Mouse (Mus musculus): ENCODE measurements at regions not wholly inside any gene's neighbourhood (a gene's known extent, or its start where the extent isn't known, plus 50 kb on each side); places are given as distances from the start of the nearest gene placed in this dataset.
A peak's percentile ranks its signal among the peaks of the same experiment; 100 is the strongest.

DNA sequence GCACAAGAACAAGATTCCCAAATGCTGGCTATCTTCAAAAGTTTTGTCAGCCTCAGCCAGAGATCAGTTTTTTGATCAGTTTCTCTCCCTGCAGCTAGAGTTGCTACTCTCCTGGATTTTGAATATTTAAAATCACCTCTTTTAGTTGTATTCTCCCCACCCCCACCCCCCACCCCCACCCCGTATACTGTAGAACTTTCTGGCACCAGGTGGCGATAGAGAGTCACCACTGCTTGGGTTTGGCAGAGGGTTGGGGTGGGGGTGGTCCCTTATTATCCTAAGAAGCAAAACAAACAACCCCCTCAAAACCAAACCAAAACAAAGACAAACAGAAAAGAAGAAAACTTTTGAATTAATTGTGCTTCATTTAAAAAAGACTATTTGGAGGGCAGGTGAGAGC lies 122.0 kb downstream of the Dkk1 start:
- Histone ChIP-seq H3K4me2 (ENCODE audit: low read length) (peak overlapping the region; percentile 24), H3K27ac (replicated peaks in 1 of 2; ENCODE audit: control insufficient read depth in 1 of 2, insufficient read depth in 1 of 2, low read depth in 2 of 2, low read length in 2 of 2) (no peak overlapping the region), H3K4me1 (ENCODE audit: control insufficient read depth in 2 of 2, insufficient read depth in 2 of 2, low read length in 2 of 2) (peaks cover 0 to 5% of the 10 kb centered on the region in 2 experiments; a peak in 1 of 4 replicates), H3K27me3 (ENCODE audit: control insufficient read depth, insufficient read depth, low read length) (no peaks in the 10 kb centered on the region), H3K36me3 (ENCODE audit: control insufficient read depth, insufficient read depth, low read length) (no peaks in the 10 kb centered on the region), H3K9me3 (ENCODE audit: control insufficient read depth, low read length) (no peaks in the 10 kb centered on the region), H3K9ac (ENCODE audit: low read length) (no peak overlapping the region), H3K4me3 (ENCODE audit: control insufficient read depth in 1 of 2, insufficient read depth in 1 of 2, low read depth in 1 of 2, low read length in 2 of 2) (no peak overlapping the region)
- no peak for ATAC-seq (ENCODE audit: insufficient number of reproducible peaks, insufficient read depth, low FRiP score, low read depth)
- WGBS, result 3% methylated on average over 2 of the region's 2 CpGs

DNA sequence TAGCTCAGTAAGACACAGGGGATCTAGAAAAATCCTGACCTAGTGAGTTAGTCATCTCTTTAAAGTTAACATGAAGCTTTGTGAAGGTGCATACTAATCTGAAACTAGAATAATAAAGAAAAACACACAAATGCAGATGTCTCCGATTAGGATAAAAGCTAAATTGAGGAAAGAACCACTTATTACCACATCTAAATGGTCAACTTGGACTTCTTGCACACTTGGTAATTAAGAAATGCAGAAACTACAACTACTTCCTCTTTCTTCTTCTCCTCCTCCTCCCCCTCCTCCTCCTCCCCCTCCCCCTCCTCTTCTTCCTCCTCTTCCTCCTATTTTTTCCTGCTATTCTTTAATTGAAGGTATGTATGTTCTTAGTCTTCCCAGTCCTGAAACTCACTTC lies 116.3 kb downstream of the Dkk1 start:
- H3K9me3 ChIP-seq (ENCODE audit: control insufficient read depth, low read length), result no peaks in the 10 kb centered on the region
- no peak overlapping the region for H3K4me3 ChIP-seq (ENCODE audit: control insufficient read depth in 1 of 2, insufficient read depth in 1 of 2, low read depth in 1 of 2, low read length in 2 of 2)
- no peaks in the 10 kb centered on the region for H3K4me1 ChIP-seq (ENCODE audit: control insufficient read depth in 2 of 2, insufficient read depth in 2 of 2, low read length in 2 of 2)
- no peak overlapping the region for H3K4me2 ChIP-seq (ENCODE audit: low read length)
- no peak overlapping the region for H3K27ac ChIP-seq (replicated peaks in 1 of 2; ENCODE audit: control insufficient read depth in 1 of 2, insufficient read depth in 1 of 2, low read depth in 2 of 2, low read length in 2 of 2)
- no peak overlapping the region for H3K9ac ChIP-seq (ENCODE audit: low read length)
- WGBS, result 88% methylated on average over 1 of the region's 1 CpGs
- H3K36me3 ChIP-seq (ENCODE audit: control insufficient read depth, insufficient read depth, low read length), result no peaks in the 10 kb centered on the region
- no peak for ATAC-seq (ENCODE audit: insufficient number of reproducible peaks, insufficient read depth, low FRiP score, low read depth)
- no peaks in the 10 kb centered on the region for H3K27me3 ChIP-seq (ENCODE audit: control insufficient read depth, insufficient read depth, low read length)

DNA sequence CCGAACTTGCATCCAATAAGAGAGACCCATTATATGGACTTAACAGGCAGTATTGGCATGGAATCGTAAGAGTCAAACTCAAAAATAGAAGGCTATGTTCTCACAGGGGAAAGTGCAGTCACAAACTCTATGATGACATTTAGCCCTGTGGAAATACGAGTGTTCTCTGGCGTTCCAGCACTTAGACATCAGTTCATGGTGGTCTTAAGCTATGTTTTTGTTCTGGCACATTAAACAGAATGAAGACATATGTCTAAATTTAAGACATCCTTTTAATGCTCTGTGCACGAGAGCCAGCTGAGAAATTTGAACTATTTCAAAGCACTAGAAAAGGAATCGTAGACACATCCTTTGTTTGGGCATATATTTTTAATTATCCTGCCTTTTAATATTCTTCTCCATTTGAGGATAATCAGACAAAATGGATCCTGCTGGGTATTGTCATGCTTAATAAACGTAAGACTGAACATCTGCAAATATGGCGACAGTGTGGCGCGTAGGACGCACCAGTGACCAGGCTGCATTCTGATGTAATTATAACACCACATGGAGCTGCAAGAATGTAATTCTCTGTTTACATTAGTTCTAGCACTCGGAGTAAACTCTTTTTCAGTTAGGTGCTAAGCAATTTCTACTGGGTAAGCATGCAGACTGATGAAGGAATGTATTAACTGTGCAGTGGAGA lies 114.3 kb downstream of the Dkk1 start:
- Histone ChIP-seq H3K27ac (replicated peaks in 1 of 2; ENCODE audit: control insufficient read depth in 1 of 2, insufficient read depth in 1 of 2, low read depth in 2 of 2, low read length in 2 of 2) (no peak overlapping the region), H3K4me2 (ENCODE audit: low read length) (no peak overlapping the region), H3K4me3 (ENCODE audit: control insufficient read depth in 1 of 2, insufficient read depth in 1 of 2, low read depth in 1 of 2, low read length in 2 of 2) (no peak overlapping the region), H3K4me1 (ENCODE audit: control insufficient read depth in 2 of 2, insufficient read depth in 2 of 2, low read length in 2 of 2) (no peaks in the 10 kb centered on the region), H3K9me3 (ENCODE audit: control insufficient read depth, low read length) (no peaks in the 10 kb centered on the region), H3K9ac (ENCODE audit: low read length) (no peak overlapping the region), H3K36me3 (ENCODE audit: control insufficient read depth, insufficient read depth, low read length) (no peaks in the 10 kb centered on the region), H3K27me3 (ENCODE audit: control insufficient read depth, insufficient read depth, low read length) (no peaks in the 10 kb centered on the region)
- 82% methylated on average over 12 of the region's 12 CpGs for WGBS
- ATAC-seq (ENCODE audit: insufficient number of reproducible peaks, insufficient read depth, low FRiP score, low read depth), result no peak

DNA sequence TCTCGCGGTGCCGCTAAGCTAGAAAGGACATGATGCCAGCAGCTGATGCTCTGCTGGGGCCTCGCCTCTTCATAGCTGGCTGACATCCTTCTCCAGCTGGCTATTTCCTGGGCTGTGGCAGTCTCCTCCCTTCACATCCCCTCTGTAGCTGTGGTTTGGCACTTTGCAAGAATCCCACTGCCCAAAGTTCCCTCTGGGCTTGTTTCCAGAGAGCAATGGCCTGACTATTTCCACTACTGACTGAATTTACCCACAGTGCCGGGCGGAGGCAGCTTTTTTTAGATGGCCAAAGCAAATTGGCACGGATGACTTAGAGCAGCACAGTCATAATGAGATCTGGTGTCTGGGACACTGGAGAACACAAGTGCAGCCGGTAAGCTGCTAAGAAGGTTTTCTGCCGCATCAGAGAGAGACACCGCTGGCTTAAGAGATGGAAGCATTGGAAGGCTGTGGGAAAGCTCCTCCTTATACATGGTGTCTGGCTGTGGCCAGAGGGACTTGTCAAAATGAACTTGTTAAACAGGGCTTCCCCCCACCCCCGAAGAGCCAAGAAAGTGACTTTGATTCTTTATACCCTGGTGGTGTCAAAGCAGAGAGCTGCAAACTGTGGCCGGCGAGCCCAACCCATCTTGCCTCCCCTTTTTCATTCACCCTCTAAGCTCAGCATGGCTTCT lies 98.5 kb downstream of the Dkk1 start:
- H3K4me2 ChIP-seq (ENCODE audit: low read length), result no peak overlapping the region
- H3K27me3 ChIP-seq (ENCODE audit: control insufficient read depth, insufficient read depth, low read length), result no peaks in the 10 kb centered on the region
- H3K4me1 ChIP-seq (ENCODE audit: control insufficient read depth in 2 of 2, insufficient read depth in 2 of 2, low read length in 2 of 2), result no peaks in the 10 kb centered on the region
- H3K4me3 ChIP-seq (ENCODE audit: control insufficient read depth in 1 of 2, insufficient read depth in 1 of 2, low read depth in 1 of 2, low read length in 2 of 2), result no peak overlapping the region
- H3K9me3 ChIP-seq (ENCODE audit: control insufficient read depth, low read length), result no peaks in the 10 kb centered on the region
- no peak for ATAC-seq (ENCODE audit: insufficient number of reproducible peaks, insufficient read depth, low FRiP score, low read depth)
- no peak overlapping the region for H3K9ac ChIP-seq (ENCODE audit: low read length)
- no peak overlapping the region for H3K27ac ChIP-seq (replicated peaks in 1 of 2; ENCODE audit: control insufficient read depth in 1 of 2, insufficient read depth in 1 of 2, low read depth in 2 of 2, low read length in 2 of 2)
- 85% methylated on average over 13 of the region's 13 CpGs for WGBS
- no peaks in the 10 kb centered on the region for H3K36me3 ChIP-seq (ENCODE audit: control insufficient read depth, insufficient read depth, low read length)

DNA sequence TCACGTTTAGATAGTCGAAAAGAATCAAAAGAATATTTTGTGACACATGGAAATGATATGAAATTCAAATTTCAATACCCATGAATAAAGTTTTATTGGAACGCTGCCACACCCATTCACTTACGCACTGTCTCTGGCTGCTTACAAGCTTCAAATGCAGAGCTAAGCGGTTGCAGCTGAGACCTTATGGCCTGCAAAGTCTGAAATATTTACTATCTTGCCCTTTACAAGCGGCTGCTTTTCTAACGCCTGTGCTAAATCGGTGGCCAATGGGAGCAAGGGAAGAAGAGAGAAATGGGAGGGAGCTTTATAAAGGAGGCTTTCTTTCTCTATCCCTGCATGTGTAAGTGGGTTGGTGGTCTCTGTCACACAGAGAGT lies 97.9 kb downstream of the Dkk1 start:
- WGBS, result 79% methylated on average over 8 of the region's 8 CpGs

DNA sequence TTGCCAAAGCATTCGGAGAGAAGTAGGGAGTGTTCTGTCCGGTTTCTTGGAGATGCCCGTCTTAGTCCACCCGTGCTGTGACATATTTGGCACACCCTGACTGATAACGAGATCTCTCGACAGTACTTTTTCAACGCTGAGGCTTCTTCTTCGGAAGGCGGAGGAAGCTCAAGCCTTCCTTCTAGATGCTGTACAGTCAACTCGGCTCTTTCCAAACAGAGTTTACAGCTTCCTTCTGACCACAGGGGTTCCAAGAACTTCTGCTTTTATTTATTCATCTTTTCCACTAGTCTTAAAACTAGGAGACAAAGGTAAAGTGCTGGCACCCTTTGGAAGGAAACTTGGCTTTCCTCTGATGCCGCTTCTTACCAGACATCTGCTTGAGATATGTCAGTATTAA lies 96.8 kb downstream of the Dkk1 start:
- H3K9ac ChIP-seq (ENCODE audit: low read length), result no peak overlapping the region
- no peak overlapping the region for H3K4me3 ChIP-seq (ENCODE audit: control insufficient read depth in 1 of 2, insufficient read depth in 1 of 2, low read depth in 1 of 2, low read length in 2 of 2)
- H3K4me1 ChIP-seq (ENCODE audit: control insufficient read depth in 2 of 2, insufficient read depth in 2 of 2, low read length in 2 of 2), result no peaks in the 10 kb centered on the region

More for the DNA sequence above, 97.9 kb downstream of the Dkk1 start:
- H3K4me2 ChIP-seq (ENCODE audit: low read length), result no peak overlapping the region
- H3K27ac ChIP-seq (replicated peaks in 1 of 2; ENCODE audit: control insufficient read depth in 1 of 2, insufficient read depth in 1 of 2, low read depth in 2 of 2, low read length in 2 of 2), result no peak overlapping the region
- no peaks in the 10 kb centered on the region for H3K36me3 ChIP-seq (ENCODE audit: control insufficient read depth, insufficient read depth, low read length)
- H3K9ac ChIP-seq (ENCODE audit: low read length), result no peak overlapping the region
- no peaks in the 10 kb centered on the region for H3K27me3 ChIP-seq (ENCODE audit: control insufficient read depth, insufficient read depth, low read length)
- no peaks in the 10 kb centered on the region for H3K9me3 ChIP-seq (ENCODE audit: control insufficient read depth, low read length)
- ATAC-seq (ENCODE audit: insufficient number of reproducible peaks, insufficient read depth, low FRiP score, low read depth), result no peak
- H3K4me3 ChIP-seq (ENCODE audit: control insufficient read depth in 1 of 2, insufficient read depth in 1 of 2, low read depth in 1 of 2, low read length in 2 of 2), result no peak overlapping the region
- H3K4me1 ChIP-seq (ENCODE audit: control insufficient read depth in 2 of 2, insufficient read depth in 2 of 2, low read length in 2 of 2), result no peaks in the 10 kb centered on the region

DNA sequence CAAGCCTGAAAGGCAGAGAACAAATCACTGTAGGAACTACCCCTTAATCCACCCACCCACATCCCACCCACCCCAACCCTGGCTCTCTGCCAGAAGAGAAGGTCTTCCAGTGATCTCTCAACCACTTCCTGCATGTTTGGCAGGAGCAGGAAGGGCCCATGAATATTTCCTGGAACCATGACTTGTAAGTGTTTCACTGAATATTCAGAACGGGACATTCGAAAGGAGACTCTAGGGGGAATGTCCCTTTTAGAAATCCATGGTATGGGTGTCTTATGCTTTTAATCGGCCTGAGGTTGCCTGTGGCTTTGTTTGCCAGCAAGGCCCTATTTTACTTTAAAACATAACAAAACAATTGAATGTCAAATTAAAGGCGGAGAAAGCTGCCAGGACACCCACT lies 66.0 kb downstream of the Dkk1 start:
- Histone ChIP-seq H3K9me3 (ENCODE audit: control insufficient read depth, low read length) (no peaks in the 10 kb centered on the region), H3K4me2 (ENCODE audit: low read length) (no peak overlapping the region), H3K27me3 (ENCODE audit: control insufficient read depth, insufficient read depth, low read length) (no peaks in the 10 kb centered on the region), H3K27ac (replicated peaks in 1 of 2; ENCODE audit: control insufficient read depth in 1 of 2, insufficient read depth in 1 of 2, low read depth in 2 of 2, low read length in 2 of 2) (no peak overlapping the region), H3K36me3 (ENCODE audit: control insufficient read depth, insufficient read depth, low read length) (no peaks in the 10 kb centered on the region), H3K9ac (ENCODE audit: low read length) (no peak overlapping the region), H3K4me1 (ENCODE audit: control insufficient read depth in 2 of 2, insufficient read depth in 2 of 2, low read length in 2 of 2) (no peaks in the 10 kb centered on the region), H3K4me3 (ENCODE audit: control insufficient read depth in 1 of 2, insufficient read depth in 1 of 2, low read depth in 1 of 2, low read length in 2 of 2) (no peak overlapping the region)
- WGBS, result 54% methylated on average over 4 of the region's 4 CpGs
- no peak for ATAC-seq (ENCODE audit: insufficient number of reproducible peaks, insufficient read depth, low FRiP score, low read depth)

More for the DNA sequence above, 96.8 kb downstream of the Dkk1 start:
- H3K36me3 ChIP-seq (ENCODE audit: control insufficient read depth, insufficient read depth, low read length), result no peaks in the 10 kb centered on the region
- H3K9me3 ChIP-seq (ENCODE audit: control insufficient read depth, low read length), result no peaks in the 10 kb centered on the region
- H3K27ac ChIP-seq (replicated peaks in 1 of 2; ENCODE audit: control insufficient read depth in 1 of 2, insufficient read depth in 1 of 2, low read depth in 2 of 2, low read length in 2 of 2), result no peak overlapping the region
- H3K27me3 ChIP-seq (ENCODE audit: control insufficient read depth, insufficient read depth, low read length), result no peaks in the 10 kb centered on the region
- WGBS, result 70% methylated on average over 11 of the region's 11 CpGs
- no peak overlapping the region for H3K4me2 ChIP-seq (ENCODE audit: low read length)
- no peak for ATAC-seq (ENCODE audit: insufficient number of reproducible peaks, insufficient read depth, low FRiP score, low read depth)

DNA sequence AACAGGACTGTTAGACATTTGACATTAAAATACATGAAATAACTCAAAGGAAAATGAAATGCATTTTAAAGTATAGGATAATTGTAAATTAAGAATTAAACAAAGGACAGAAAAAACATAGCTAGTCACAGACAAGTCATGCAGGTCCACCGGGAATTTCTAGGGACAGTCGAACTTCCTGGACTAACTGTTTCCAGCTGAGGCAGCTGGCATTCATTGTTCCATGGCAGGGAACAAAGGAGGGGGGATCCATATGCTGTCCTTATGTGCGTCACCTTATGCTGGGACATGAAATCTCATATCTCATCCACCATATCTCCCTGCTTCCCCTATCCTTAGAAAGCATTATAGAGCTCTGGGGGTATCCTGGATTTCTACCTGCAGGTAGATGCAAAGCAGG lies 59.7 kb downstream of the Dkk1 start:
- WGBS, result 54% methylated on average over 3 of the region's 3 CpGs
- no peak overlapping the region for H3K9ac ChIP-seq (ENCODE audit: low read length)
- ATAC-seq (ENCODE audit: insufficient number of reproducible peaks, insufficient read depth, low FRiP score, low read depth), result no peak

More for the DNA sequence above, 59.7 kb downstream of the Dkk1 start:
- Histone ChIP-seq H3K9me3 (ENCODE audit: control insufficient read depth, low read length) (no peaks in the 10 kb centered on the region), H3K4me2 (ENCODE audit: low read length) (no peak overlapping the region), H3K4me1 (ENCODE audit: control insufficient read depth in 2 of 2, insufficient read depth in 2 of 2, low read length in 2 of 2) (peaks cover 0 to 4% of the 10 kb centered on the region in 2 experiments; a peak in 3 of 4 replicates), H3K36me3 (ENCODE audit: control insufficient read depth, insufficient read depth, low read length) (no peaks in the 10 kb centered on the region), H3K27ac (replicated peaks in 1 of 2; ENCODE audit: control insufficient read depth in 1 of 2, insufficient read depth in 1 of 2, low read depth in 2 of 2, low read length in 2 of 2) (no peak overlapping the region), H3K4me3 (ENCODE audit: control insufficient read depth in 1 of 2, insufficient read depth in 1 of 2, low read depth in 1 of 2, low read length in 2 of 2) (no peak overlapping the region), H3K27me3 (ENCODE audit: control insufficient read depth, insufficient read depth, low read length) (no peaks in the 10 kb centered on the region)

All from heart, embryonic 14.5 days (tissue).